Mouse (Mus musculus) CH12.LX (cell line): ENCODE results near the gene Arl14.

Source experiments
- E2F4 ChIP-seq: IDR thresholded peaks from 2 replicates; pipeline ENCODE4 v1.6.1; 2011; ENCODE audit warnings: low read depth, low read length, improper control_type of control experiment; ENCODE audit not compliant: insufficient replicate concordance
- HCFC1 ChIP-seq: IDR thresholded peaks from 2 replicates; pipeline ENCODE4 v1.6.1; 2012; ENCODE audit warnings: low read depth, mild to moderate bottlenecking, inconsistent platforms, low read length, improper control_type of control experiment
- NELFE ChIP-seq: IDR thresholded peaks from 2 replicates; pipeline ENCODE4 v1.6.1; 2011; ENCODE audit warnings: low read depth, low read length, improper control_type of control experiment
- POLR2A ChIP-seq: IDR thresholded peaks from 2 replicates; pipeline ENCODE4 v1.6.1; 2011; ENCODE audit warnings: low read depth, mild to moderate bottlenecking, improper control_type of control experiment, low read length

GRCm38 (mm10) chr3:69225019-69225418, 2.8 kb downstream of the Arl14 start:
- no peak for TF ChIP-seq POLR2A
- TF ChIP-seq E2F4: no peak
- TF ChIP-seq HCFC1: no peak
- no peak for TF ChIP-seq NELFE
